Mouse (Mus musculus): Measurements from ENCODE around the gene Mccc2. TPM values are rescaled to one million over a fixed set of nuclear protein-coding genes. Genes with fewer than 3 reads are reported as not detected.

Mccc2 gene
- total and polyA plus RNA-seq, 3 experiments, result 32.6 to 95.3 (median 77.9) TPM

DNA sequence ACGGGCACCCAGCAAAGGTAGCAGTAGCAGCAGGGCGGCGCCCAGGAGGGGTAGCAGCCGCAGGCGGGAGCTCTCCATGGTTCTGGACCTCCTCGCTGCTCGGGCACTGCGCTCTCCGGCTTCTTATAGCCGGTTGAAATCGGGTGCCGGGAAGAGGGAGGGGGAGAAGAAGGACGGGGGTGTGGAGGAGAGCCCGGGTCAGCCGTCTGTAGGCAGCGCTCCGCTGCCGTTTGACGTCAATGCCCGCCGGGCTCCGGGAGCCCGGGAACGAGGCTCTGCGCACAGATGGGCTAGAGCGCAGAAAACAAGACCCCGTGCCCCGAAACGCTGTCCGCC is 114.9 kb downstream of the Mccc2 start:
- TF ChIP-seq POLR2A (IDR thresholded peaks at IDR 0.05; ENCODE audit: insufficient read depth, low read depth, low read length) (no peak), CTCF (IDR thresholded peaks at IDR 0.05) (no peak), EP300 (IDR thresholded peaks at IDR 0.05; ENCODE audit: insufficient read depth, low read depth, low read length) (no peak)
- WGBS, result 2% methylated on average over 30 of the region's 30 CpGs

DNA sequence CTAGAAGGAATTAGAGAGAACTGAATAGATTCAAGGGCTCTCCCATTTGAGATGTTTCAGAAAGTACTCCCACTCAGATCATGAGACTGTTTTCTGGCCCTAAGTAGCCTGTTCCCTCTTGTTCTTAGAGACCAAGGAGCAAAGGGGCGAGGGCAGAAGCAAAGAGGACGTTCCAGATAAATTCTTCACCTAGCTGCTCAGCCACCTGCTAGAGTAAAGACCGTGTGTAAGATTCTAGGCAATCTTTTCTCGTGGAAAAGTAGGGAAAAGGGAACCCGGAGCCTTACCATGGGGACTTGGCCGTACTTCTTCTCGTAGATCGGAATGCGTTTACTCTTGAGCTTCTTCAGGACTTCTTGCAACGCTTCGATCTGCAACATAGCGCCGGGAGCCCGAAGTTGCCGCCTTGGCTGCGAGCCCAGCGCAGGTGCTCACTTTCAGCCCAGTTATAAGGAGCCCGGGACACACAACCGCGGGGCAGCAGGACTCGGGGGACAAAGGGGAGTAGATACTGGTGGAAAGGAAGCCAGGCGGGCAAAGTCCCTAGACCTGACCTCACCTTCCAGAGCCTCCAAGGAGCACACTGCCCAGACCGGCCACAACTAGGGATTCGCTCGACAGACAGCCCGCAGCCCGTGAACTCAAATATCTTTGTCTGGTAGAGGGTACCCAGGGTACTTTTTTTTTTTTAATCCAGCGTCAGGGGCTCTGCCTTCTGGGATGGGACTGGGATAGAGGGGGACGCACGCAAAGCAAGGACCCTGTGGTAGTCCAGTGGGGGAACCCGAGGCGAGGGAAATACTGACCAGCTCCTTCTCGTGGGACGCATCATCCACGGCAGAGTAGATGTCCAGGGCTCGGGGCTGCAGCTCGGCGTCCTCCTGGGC is 115.5 kb downstream of the Mccc2 start:
- Histone ChIP-seq H3K4me3 (no peak overlapping the region), H3K79me2 (replicated peaks; ENCODE audit: control insufficient read depth, insufficient read depth, low read length) (no peaks in the 10 kb centered on the region), H3K9ac (ENCODE audit: low read depth, low read length) (no peak overlapping the region), H3K36me3 (ENCODE audit: control insufficient read depth, insufficient read depth, low read length) (no peaks in the 10 kb centered on the region), H3K27ac (no peak overlapping the region), H3K4me1 (ENCODE audit: control insufficient read depth, insufficient read depth, low read length) (no peaks in the 10 kb centered on the region), H3K27me3 (ENCODE audit: control insufficient read depth, insufficient read depth, low read length) (peaks cover 5% of the 10 kb centered on the region; the same call in 1 of the 2 replicates)
- 11% methylated on average over 38 of the region's 38 CpGs for WGBS
- TF ChIP-seq CTCF (IDR thresholded peaks at IDR 0.05), result no peak
- TF ChIP-seq POLR2A (IDR thresholded peaks at IDR 0.05; ENCODE audit: insufficient read depth, low read depth, low read length), result no peak
- no peak for TF ChIP-seq EP300 (IDR thresholded peaks at IDR 0.05; ENCODE audit: insufficient read depth, low read depth, low read length)
- intact Hi-C loops (cut with DNase I), result no loop called here
- DNase-seq, result no peak

More for the DNA sequence above, 114.9 kb downstream of the Mccc2 start:
- Histone ChIP-seq H3K36me3 (ENCODE audit: control insufficient read depth, insufficient read depth, low read length) (no peaks in the 10 kb centered on the region), H3K27me3 (ENCODE audit: control insufficient read depth, insufficient read depth, low read length) (peaks cover 5% of the 10 kb centered on the region; the same call in 1 of the 2 replicates), H3K4me1 (ENCODE audit: control insufficient read depth, insufficient read depth, low read length) (no peaks in the 10 kb centered on the region), H3K9ac (ENCODE audit: low read depth, low read length) (no peak overlapping the region), H3K79me2 (replicated peaks; ENCODE audit: control insufficient read depth, insufficient read depth, low read length) (no peaks in the 10 kb centered on the region), H3K4me3 (no peak overlapping the region), H3K27ac (no peak overlapping the region)
- DNase-seq, result peak; percentile 8 to 36
- intact Hi-C loops (cut with DNase I), result no loop called here

DNA sequence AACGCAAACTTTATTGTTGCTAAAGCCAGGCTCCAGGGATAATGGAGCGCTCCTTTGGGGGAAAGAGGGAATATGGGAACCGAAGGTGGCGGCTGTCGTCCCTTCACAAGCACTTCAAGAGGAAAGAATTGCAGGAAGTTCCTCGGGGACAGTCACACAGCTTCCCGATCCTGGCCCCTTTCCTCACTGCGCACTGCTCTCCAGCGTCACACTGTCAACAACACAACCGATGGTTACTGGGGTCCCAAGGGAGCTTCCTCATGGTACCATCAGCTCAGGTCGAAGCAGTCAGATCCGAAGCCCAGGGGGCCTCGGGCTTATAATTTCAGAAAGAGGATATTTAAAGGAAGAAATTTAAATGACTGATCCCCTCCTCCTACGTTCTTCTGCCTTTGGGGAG is 116.6 kb downstream of the Mccc2 start:
- intact Hi-C loops (cut with DNase I), result no loop called here
- Histone ChIP-seq H3K27me3 (ENCODE audit: control insufficient read depth, insufficient read depth, low read length) (peaks cover 5% of the 10 kb centered on the region; the same call in 1 of the 2 replicates), H3K4me1 (ENCODE audit: control insufficient read depth, insufficient read depth, low read length) (no peaks in the 10 kb centered on the region), H3K9ac (ENCODE audit: low read depth, low read length) (no peak overlapping the region), H3K79me2 (replicated peaks; ENCODE audit: control insufficient read depth, insufficient read depth, low read length) (no peaks in the 10 kb centered on the region), H3K36me3 (ENCODE audit: control insufficient read depth, insufficient read depth, low read length) (no peaks in the 10 kb centered on the region), H3K27ac (no peak overlapping the region), H3K4me3 (no peak overlapping the region)
- DNase-seq, result no peak
- no peak for TF ChIP-seq CTCF (IDR thresholded peaks at IDR 0.05)
- no peak for TF ChIP-seq POLR2A (IDR thresholded peaks at IDR 0.05; ENCODE audit: insufficient read depth, low read depth, low read length)
- TF ChIP-seq EP300 (IDR thresholded peaks at IDR 0.05; ENCODE audit: insufficient read depth, low read depth, low read length), result no peak
- WGBS, result 18% methylated on average over 14 of the region's 14 CpGs

Other genes with a start within 250 kb of the Mccc2 start
- gene Cartpt, start 114.5 kb downstream of the Mccc2 start, total RNA-seq (2021), result under 1 TPM; 0.26 to 0.41 TPM
- gene Cartpt, start 114.5 kb downstream of the Mccc2 start, polyA plus RNA-seq (2012; rRNA removed), result 0.25 and 0.79 TPM in 2 replicates
- 10 to 100 TPM; 25.6 to 27.1 TPM for gene Bdp1, start 88.4 kb upstream of the Mccc2 start, total RNA-seq (2021)
- 1.4 and 5.0 TPM in 2 replicates for gene Bdp1, start 88.4 kb upstream of the Mccc2 start, polyA plus RNA-seq (2012; rRNA removed)
- gene Serf1, start 92.4 kb upstream of the Mccc2 start, total RNA-seq (2021), result 1 to 10 TPM; 3.3 to 8.1 TPM
- gene Serf1, start 92.4 kb upstream of the Mccc2 start, polyA plus RNA-seq (2012; rRNA removed), result 1.3 and 2.9 TPM in 2 replicates
- 10 to 100 TPM; 13.3 to 16.1 TPM for gene Smn1, start 109.2 kb upstream of the Mccc2 start, total RNA-seq (2021)
- gene Smn1, start 109.2 kb upstream of the Mccc2 start, polyA plus RNA-seq (2012; rRNA removed), result 6.9 and 13.4 TPM in 2 replicates
- gene Naip2, start 186.5 kb upstream of the Mccc2 start, total RNA-seq (2021), result under 1 TPM; 0.57 TPM
- 0.53 and 0.59 TPM in 2 replicates for gene Naip2, start 186.5 kb upstream of the Mccc2 start, polyA plus RNA-seq (2012; rRNA removed)
- gene Naip5, start 230.7 kb upstream of the Mccc2 start, total RNA-seq (2021), result under 1 TPM; 0.18 to 0.34 TPM
- gene Naip5, start 230.7 kb upstream of the Mccc2 start, polyA plus RNA-seq (2012; rRNA removed), result 0.50 and 0.72 TPM in 2 replicates